14 mouse cellular contexts compared by ENCODE assay signal in genomic region chr4:137477611-137478010, GRCm38 (mm10). TPM values are rescaled to one million over a fixed set of nuclear protein-coding genes. Genes with fewer than 3 reads are reported as not detected.
DNase-seq lines count a peak whose midpoint lies in the region; ATAC-seq lines count a peak whose summit lies in the region.
"Had no signal": no experiment of that assay in that cellular context is flagged by ENCODE, and none has a peak within 500 bp of the region (broad histone marks: within the 10 kb centered on the region; RNA-seq: fewer than 3 reads in every experiment).

No protein-coding gene starts in this region.

- peaks cover 100% of the 10 kb centered on the region for H3K4me1 ChIP-seq in heart, embryonic 12.5 days (replicated peaks)
- peaks cover 99% of the 10 kb centered on the region for H3K4me1 ChIP-seq in lung, embryonic 15.5 days
- H3K4me1 ChIP-seq in heart, embryonic 15.5 days (replicated peaks), result peaks cover 100% of the 10 kb centered on the region
- peaks cover 95% of the 10 kb centered on the region for H3K4me1 ChIP-seq in stomach, embryonic 16.5 days (ENCODE audit: control insufficient read depth, insufficient read depth, low read length)

- H3K9ac ChIP-seq in heart, embryonic 12.5 days, result peak overlapping the region; percentile 62
- H3K9ac ChIP-seq in lung, embryonic 15.5 days, result no peak overlapping the region
- 0 out of 2 replicates have a peak overlapping the region, but pooled peaks have one; percentile 39 for H3K9ac ChIP-seq in heart, embryonic 15.5 days
- peak overlapping the region; percentile 59; the same call in 1 of the 2 replicates for H3K9ac ChIP-seq in stomach, embryonic 16.5 days (ENCODE audit: low read length)
- H3K9ac ChIP-seq: hindbrain, embryonic 15.5 days; liver, embryonic 15.5 days; midbrain, embryonic 15.5 days; neural tube, embryonic 15.5 days had no signal

- H3K27ac ChIP-seq in heart, embryonic 12.5 days (ENCODE audit: poor library complexity, severe bottlenecking), result peak overlapping the region; percentile 92
- peak overlapping the region; percentile 94 for H3K27ac ChIP-seq in lung, embryonic 15.5 days
- H3K27ac ChIP-seq in heart, embryonic 15.5 days, result peak overlapping the region; percentile 87
- H3K27ac ChIP-seq in stomach, embryonic 16.5 days (ENCODE audit: low read length), result peak overlapping the region; percentile 77
- H3K27ac ChIP-seq: hindbrain, embryonic 15.5 days; liver, embryonic 15.5 days; midbrain, embryonic 15.5 days had no signal

- no peak overlapping the region for H3K4me3 ChIP-seq in heart, embryonic 12.5 days
- no peak overlapping the region for H3K4me3 ChIP-seq in lung, embryonic 15.5 days
- no peak overlapping the region for H3K4me3 ChIP-seq in heart, embryonic 15.5 days
- no peak overlapping the region for H3K4me3 ChIP-seq in stomach, embryonic 16.5 days (replicated peaks; ENCODE audit: low read length)
- H3K4me3 ChIP-seq: hindbrain, embryonic 15.5 days; liver, embryonic 15.5 days; midbrain, embryonic 15.5 days; neural tube, embryonic 15.5 days had no signal

- no peak for ATAC-seq in heart, embryonic 12.5 days (ENCODE audit: insufficient number of reproducible peaks, low FRiP score)
- ATAC-seq in lung, embryonic 15.5 days (ENCODE audit: borderline replicate concordance, extremely low read depth, low FRiP score, low TSS enrichment), result no peak
- ATAC-seq in heart, embryonic 15.5 days (replicated peaks; ENCODE audit: insufficient number of reproducible peaks, insufficient read depth, low FRiP score, low read depth), result no peak
- no peak for ATAC-seq in stomach, embryonic 16.5 days (ENCODE audit: insufficient read depth, low FRiP score)
- ATAC-seq: midbrain, embryonic 15.5 days had no signal

- no peak for DNase-seq in heart, postnatal 14 days
- no peak for DNase-seq in lung, postnatal 10 days
- no peak for DNase-seq in frontal cortex, postnatal 10 days (ENCODE audit: low spot score in 2 of 2)
- DNase-seq in left cerebral cortex, adult 9 months (ENCODE audit: low spot score in 2 of 2), result no peak

- H3K27me3 ChIP-seq in heart, embryonic 12.5 days (replicated peaks), result no peaks in the 10 kb centered on the region
- no peaks in the 10 kb centered on the region for H3K27me3 ChIP-seq in lung, embryonic 15.5 days
- H3K27me3 ChIP-seq in heart, embryonic 15.5 days, result no peaks in the 10 kb centered on the region
- no peaks in the 10 kb centered on the region for H3K27me3 ChIP-seq in stomach, embryonic 16.5 days (ENCODE audit: control insufficient read depth, insufficient read depth, low read length)
- H3K27me3 ChIP-seq: CH12.LX; liver, embryonic 15.5 days; midbrain, embryonic 15.5 days; neural tube, embryonic 15.5 days had no signal

- WGBS in heart, embryonic 12.5 days, result 49% methylated on average over 6 of the region's 6 CpGs
- 54% methylated on average over 6 of the region's 6 CpGs for WGBS in lung, embryonic 15.5 days
- 49% methylated on average over 6 of the region's 6 CpGs for WGBS in heart, embryonic 15.5 days
- 57% methylated on average over 6 of the region's 6 CpGs for WGBS in stomach, embryonic 16.5 days

- intact Hi-C loops in heart, postnatal 14 days (cut with DNase I), result loop anchor here (1.0 kb wide), 1 partner anchor 7 kb away; no protein-coding TSS in a partner anchor

- no peaks in the 10 kb centered on the region for H3K9me3 ChIP-seq in heart, embryonic 12.5 days (replicated peaks)
- H3K9me3 ChIP-seq in lung, embryonic 15.5 days, result no peaks in the 10 kb centered on the region
- no peaks in the 10 kb centered on the region for H3K9me3 ChIP-seq in heart, embryonic 15.5 days (replicated peaks)
- H3K9me3 ChIP-seq in stomach, embryonic 16.5 days (replicated peaks; ENCODE audit: control insufficient read depth, low read length), result no peaks in the 10 kb centered on the region
- H3K9me3 ChIP-seq: hindbrain, embryonic 15.5 days; liver, embryonic 15.5 days; midbrain, embryonic 15.5 days; neural tube, embryonic 15.5 days had no signal

- H3K4me2 ChIP-seq in heart, embryonic 12.5 days, result peak overlapping the region; percentile 63
- H3K4me2 ChIP-seq in lung, embryonic 15.5 days, result no peak overlapping the region
- H3K4me2 ChIP-seq in heart, embryonic 15.5 days, result peak overlapping the region; percentile 89
- H3K4me2 ChIP-seq in stomach, embryonic 16.5 days (ENCODE audit: low read depth, low read length), result no peak overlapping the region
- H3K4me2 ChIP-seq: midbrain, embryonic 15.5 days had no signal

- peaks cover 10% of the 10 kb centered on the region; the same call in 1 of the 2 replicates for H3K36me3 ChIP-seq in heart, embryonic 12.5 days
- H3K36me3 ChIP-seq in lung, embryonic 15.5 days, result no peaks in the 10 kb centered on the region
- H3K36me3 ChIP-seq in heart, embryonic 15.5 days, result no peaks in the 10 kb centered on the region
- no peaks in the 10 kb centered on the region for H3K36me3 ChIP-seq in stomach, embryonic 16.5 days (ENCODE audit: control insufficient read depth, insufficient read depth, low read length)
- H3K36me3 ChIP-seq: hindbrain, embryonic 15.5 days; liver, embryonic 15.5 days; midbrain, embryonic 15.5 days; neural tube, embryonic 15.5 days had no signal

RNA-seq across cellular contexts. Expression of gene Hspg2, which starts 9.0 kb away (rescaled TPM):
- polyA plus RNA-seq in heart, embryonic 12.5 days (2016; fragmentation: Nextera tagmentation; extraction: Ambion mirVana), result 51.8 and 61.5 TPM in 2 replicates
- 100 to 1,000 TPM; 436 to 447 TPM for total RNA-seq in heart, postnatal 14 days (2021)
- polyA plus RNA-seq in lung, embryonic 15.5 days (2015; fragmentation: Nextera tagmentation; extraction: Ambion mirVana), result 32.0 and 32.1 TPM in 2 replicates
- 41.3 and 56.3 TPM in 2 replicates for polyA plus RNA-seq in heart, embryonic 15.5 days (2015; fragmentation: Nextera tagmentation; extraction: Ambion mirVana)
- polyA plus RNA-seq in stomach, embryonic 16.5 days (2015; fragmentation: Nextera tagmentation; extraction: Ambion mirVana), result 29.5 and 31.7 TPM in 2 replicates

RNA-seq across cellular contexts. Expression of gene 1700013G24Rik, which starts 24.5 kb away (rescaled TPM):
- not detected in 2 replicates for polyA plus RNA-seq in heart, embryonic 12.5 days (2016; fragmentation: Nextera tagmentation; extraction: Ambion mirVana)
- total RNA-seq in heart, postnatal 14 days (2021), result not detected
- not detected in 2 replicates for polyA plus RNA-seq in lung, embryonic 15.5 days (2015; fragmentation: Nextera tagmentation; extraction: Ambion mirVana)
- not detected in 2 replicates for polyA plus RNA-seq in heart, embryonic 15.5 days (2015; fragmentation: Nextera tagmentation; extraction: Ambion mirVana)
- not detected in 2 replicates for polyA plus RNA-seq in stomach, embryonic 16.5 days (2015; fragmentation: Nextera tagmentation; extraction: Ambion mirVana)
- total RNA-seq: CH12.LX; layer of hippocampus, adult 8-10 months had no signal
- polyA plus RNA-seq: hindbrain, embryonic 15.5 days; liver, embryonic 15.5 days; midbrain, embryonic 15.5 days; neural tube, embryonic 15.5 days had no signal

RNA-seq across cellular contexts. Expression of gene Cela3b, which starts 47.3 kb away (rescaled TPM):
- not detected in 2 replicates for polyA plus RNA-seq in heart, embryonic 12.5 days (2016; fragmentation: Nextera tagmentation; extraction: Ambion mirVana)
- total RNA-seq in heart, postnatal 14 days (2021), result not detected
- polyA plus RNA-seq in lung, embryonic 15.5 days (2015; fragmentation: Nextera tagmentation; extraction: Ambion mirVana), result 0.16 and 0.94 TPM in 2 replicates
- polyA plus RNA-seq in heart, embryonic 15.5 days (2015; fragmentation: Nextera tagmentation; extraction: Ambion mirVana), result not detected in 2 replicates
- 406 and 529 TPM in 2 replicates for polyA plus RNA-seq in stomach, embryonic 16.5 days (2015; fragmentation: Nextera tagmentation; extraction: Ambion mirVana)
- total RNA-seq: CH12.LX; layer of hippocampus, adult 8-10 months had no signal
- polyA plus RNA-seq: hindbrain, embryonic 15.5 days; midbrain, embryonic 15.5 days; neural tube, embryonic 15.5 days had no signal

Comparison
In these comparisons a context has a peak if more than half of its experiments do, and no peak if none do; other contexts are left out.
1. H3K4me2 ChIP-seq: peak in heart, embryonic 12.5 days (single experiment) and heart, embryonic 15.5 days (single experiment); none in lung, embryonic 15.5 days (single experiment) and stomach, embryonic 16.5 days (single experiment).
2. RNA of gene Cela3b, which starts 47.3 kb away (polyA plus RNA-seq): 406 to 529 TPM in stomach, embryonic 16.5 days; 0.16 to 0.94 TPM in lung, embryonic 15.5 days, not detected in heart, embryonic 15.5 days and not detected in heart, embryonic 12.5 days; every median in the first group is over 100 times any median in the second.
3. Peak in every context shown above with its lines, with median percentiles within 50 percentile points of each other: H3K27ac ChIP-seq.